Mouse (Mus musculus) ovary, adult 10 weeks (tissue): ENCODE results near the gene 9930021J03Rik. TPM values are rescaled to one million over a fixed set of nuclear protein-coding genes. Genes with fewer than 3 reads are reported as not detected.

Source experiments
- polyA plus RNA-seq: library from polyadenylated mRNA; stranded (reverse); fragments of 350-450 nt; fragmentation: Illumina TruSeq; extraction: RNeasy Lipid Tissue Mini Kit (QIAGEN cat#74804); gene quantifications from one replicate; pipeline ENCODE4 v1.2.3, GENCODE M21; 2014

The 9930021J03Rik gene
- 78.6 TPM for polyA plus RNA-seq

DNA sequence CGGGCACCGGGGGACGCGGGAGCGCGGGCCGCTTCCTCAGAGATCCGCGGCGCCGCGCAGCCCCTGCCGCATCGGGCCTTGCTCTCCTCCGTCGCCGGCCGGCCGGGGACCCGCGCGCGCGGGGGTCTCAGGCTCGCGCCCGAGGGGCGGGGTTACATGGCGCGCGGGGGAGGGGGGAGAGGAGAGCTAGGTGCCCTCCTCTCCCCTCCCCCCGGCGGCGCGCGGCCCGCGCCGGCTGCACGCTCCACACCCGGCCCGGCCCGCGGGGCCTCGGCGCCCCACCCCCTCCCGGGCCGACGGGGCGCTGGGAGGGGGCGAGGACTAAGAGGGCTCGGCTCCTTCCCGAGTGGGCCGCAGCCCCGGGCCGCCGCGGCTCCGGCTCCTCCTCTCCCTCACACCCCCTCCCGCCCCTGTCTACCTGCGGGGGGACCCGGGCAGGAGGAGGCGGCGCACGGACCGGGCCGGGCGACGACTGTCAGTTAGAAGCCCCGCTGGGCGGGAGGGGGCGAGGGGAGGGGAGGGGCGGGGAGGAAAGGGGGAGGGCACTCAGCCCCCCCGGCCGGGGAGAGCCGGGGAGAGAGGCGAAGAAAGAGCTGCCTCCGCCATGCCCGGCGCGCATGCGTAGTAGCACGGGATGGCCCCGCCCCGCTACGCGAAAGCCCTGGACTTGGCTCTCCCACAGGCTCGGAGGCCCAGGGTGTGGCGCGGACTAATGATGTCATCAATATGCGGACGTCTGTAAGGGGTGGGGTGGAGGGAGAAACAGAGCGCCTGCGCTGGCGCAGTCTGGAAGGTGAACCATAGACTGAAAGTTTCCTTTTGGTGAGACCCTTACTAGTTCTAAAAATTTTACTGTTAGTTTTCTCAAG lies at the start of gene 9930021J03Rik:
Gene 9930021J03Rik, minus strand, starts transcription at position 73 of the 869 bp plus-strand sequence.

DNA sequence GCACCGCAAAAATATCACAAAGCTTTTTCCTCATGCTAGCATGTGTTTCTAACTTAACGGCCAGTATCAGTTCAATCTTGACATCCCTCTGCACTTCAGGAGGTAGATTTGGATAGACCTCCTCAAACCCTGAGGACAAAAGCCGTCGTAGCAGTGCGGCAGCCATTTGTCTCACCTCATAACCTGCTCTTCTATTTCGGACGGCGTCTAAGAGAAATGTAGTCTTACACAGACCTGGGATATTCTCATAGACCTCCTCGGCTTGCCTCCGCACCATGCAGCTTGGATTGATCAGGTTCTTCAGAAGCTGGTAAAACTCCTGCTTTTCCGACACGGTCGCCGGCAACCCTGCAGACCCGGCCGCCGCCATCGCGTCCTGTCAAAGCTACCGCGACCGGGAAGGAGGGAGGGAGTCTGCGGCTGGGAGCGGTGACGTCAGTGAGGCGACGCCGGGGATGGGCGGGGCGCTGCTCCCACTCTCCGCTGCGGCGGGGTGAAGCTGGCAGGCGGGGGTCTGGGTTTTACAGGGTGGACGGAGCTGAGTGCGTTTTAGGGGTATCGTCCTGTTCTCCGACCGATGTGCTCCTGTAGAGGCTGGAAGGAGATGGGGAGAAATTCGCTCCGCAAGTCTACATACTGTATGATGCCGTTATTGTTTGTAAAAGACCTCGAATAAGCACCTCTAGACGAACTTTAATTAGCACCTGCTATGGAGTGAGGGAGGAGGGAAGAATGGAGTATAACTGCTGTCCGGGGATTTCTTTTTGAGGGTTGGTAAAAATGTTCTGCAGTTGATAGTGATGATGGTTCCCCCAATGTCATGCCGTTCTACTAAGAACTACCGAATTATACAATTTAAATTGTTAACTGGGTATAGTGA lies 7.0 kb upstream of the 9930021J03Rik start, which contains the start of gene Ranbp6:
Gene Ranbp6, minus strand, starts transcription at position 394 of the 880 bp plus-strand sequence.

DNA sequence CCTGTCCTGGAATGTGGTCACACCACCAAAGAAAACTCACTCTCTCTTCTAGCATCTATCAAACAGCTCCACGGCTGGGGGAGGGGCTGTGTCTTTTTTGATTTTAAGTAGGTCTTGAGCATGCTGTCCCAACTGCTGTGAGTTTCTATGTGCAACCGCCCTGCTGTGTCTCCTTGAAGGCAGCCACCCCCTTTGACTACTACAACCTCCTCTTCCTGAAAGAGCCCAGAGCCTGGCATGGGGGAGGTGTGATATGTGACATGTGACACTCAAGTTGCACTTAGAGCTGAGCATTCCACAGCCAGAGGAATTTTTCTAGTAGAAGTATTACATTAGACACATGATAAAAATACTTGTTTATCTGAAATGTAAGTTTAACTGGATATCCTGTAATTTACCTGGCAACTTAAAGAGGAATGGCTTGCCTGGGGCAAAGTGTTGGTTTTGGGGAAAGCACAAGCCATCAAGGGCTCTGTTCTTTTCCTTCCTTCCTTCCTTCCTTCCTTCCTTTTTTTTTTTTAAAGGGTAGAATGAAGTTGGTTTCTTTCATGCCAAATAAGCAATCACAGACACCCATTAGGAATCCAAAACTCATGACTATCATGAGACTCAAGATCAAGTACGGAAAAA lies 108.4 kb downstream of the 9930021J03Rik start, which contains the start of gene Mlana:
Gene Mlana, plus strand, starts transcription at position 580 of the 630 bp plus-strand sequence.

Other genes with a start within 250 kb of the 9930021J03Rik start
- 167 TPM for gene Ermp1, start 157.6 kb downstream of the 9930021J03Rik start, polyA plus RNA-seq
- not detected for gene Mlana, start 108.2 kb downstream of the 9930021J03Rik start, polyA plus RNA-seq
- gene Ranbp6, start 7.0 kb upstream of the 9930021J03Rik start, polyA plus RNA-seq: 34.6 TPM
- 19.6 TPM for gene Il33, start 119.1 kb upstream of the 9930021J03Rik start, polyA plus RNA-seq
- not detected for gene Trpd52l3, start 197.8 kb upstream of the 9930021J03Rik start, polyA plus RNA-seq
- 109 TPM for gene Uhrf2, start 224.5 kb upstream of the 9930021J03Rik start, polyA plus RNA-seq